Mouse (Mus musculus) thymus, adult 2 months (tissue): Measurements from ENCODE around the gene 4930449I24Rik.

Experiments used
- CTCF ChIP-seq: fragments of 200-500 bp; IDR thresholded peaks from 2 replicates; pipeline ENCODE4 v1.5.1; 2012; ENCODE audit warnings: mild to moderate bottlenecking, control low read depth, low read length, moderate library complexity, borderline replicate concordance; ENCODE audit not compliant: control insufficient read depth, poor library complexity, insufficient read depth; ENCODE audit errors: extremely low read depth
- POLR2A ChIP-seq: fragments of 200-500 bp; IDR thresholded peaks from 2 replicates; pipeline ENCODE4 v1.6.1; 2012; ENCODE audit warnings: mild to moderate bottlenecking, low read length, control low read depth, moderate library complexity; ENCODE audit not compliant: control insufficient read depth, poor library complexity, insufficient read depth; ENCODE audit errors: extremely low read depth

GRCm38 (mm10) chr5:146468311-146468710 is 33.9 kb upstream of the 4930449I24Rik start:
- TF ChIP-seq CTCF (no peak), POLR2A (no peak)
